Mouse (Mus musculus) ES-E14 (cell line): ENCODE measurements around the gene Gm9821.

Experiments used
- CHD2 ChIP-seq: IDR thresholded peaks from 2 replicates; pipeline ENCODE4 v1.6.1; 2014; ENCODE audit warnings: mild to moderate bottlenecking, low read depth, low read length, inconsistent platforms
- HCFC1 ChIP-seq: IDR thresholded peaks from 2 replicates; pipeline ENCODE4 v1.6.1; 2012; ENCODE audit warnings: low read length, inconsistent platforms, borderline replicate concordance; ENCODE audit not compliant: insufficient read depth
- MAFK ChIP-seq: IDR thresholded peaks from 2 replicates; pipeline ENCODE4 v1.6.1; 2014; ENCODE audit warnings: mild to moderate bottlenecking, low read depth, low read length, inconsistent platforms; ENCODE audit not compliant: insufficient read depth
- ZC3H11A ChIP-seq: IDR thresholded peaks from 2 replicates; pipeline ENCODE4 v1.6.1; 2012; ENCODE audit warnings: low read depth, mild to moderate bottlenecking, inconsistent platforms, low read length, borderline replicate concordance
- ZNF384 ChIP-seq: IDR thresholded peaks from 2 replicates; pipeline ENCODE4 v1.6.1; 2012; ENCODE audit warnings: low read depth, low read length, inconsistent platforms

DNA sequence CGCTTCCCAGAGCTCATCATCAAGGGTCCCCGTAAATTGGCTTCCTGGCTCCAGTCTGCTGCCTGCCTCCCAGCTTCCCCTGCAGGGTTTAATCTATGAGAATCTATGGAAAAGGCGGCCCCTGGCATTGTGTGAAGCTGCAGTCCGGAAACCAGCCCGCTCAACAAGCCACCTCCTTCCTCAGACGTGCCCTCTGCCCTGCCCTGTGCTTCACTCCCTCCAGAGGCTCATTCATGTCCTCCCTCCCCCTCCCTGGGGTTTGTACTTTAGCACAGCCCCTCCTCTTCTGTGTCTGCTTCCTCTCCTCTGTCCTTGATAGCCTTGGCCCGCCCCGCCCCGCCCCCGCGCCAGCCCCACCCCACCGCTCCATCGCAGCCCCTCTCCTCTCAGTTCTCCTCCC is 38.9 kb downstream of the Gm9821 start:
- no peak for TF ChIP-seq CHD2
- no peak for TF ChIP-seq MAFK
- TF ChIP-seq HCFC1, result no peak
- no peak for TF ChIP-seq ZC3H11A
- TF ChIP-seq ZNF384, result no peak
